Mouse (Mus musculus) T-cell, adult 66 days (primary cell): ENCODE data around the gene Gm21900. TPM values are rescaled to one million over a fixed set of nuclear protein-coding genes. Genes with fewer than 3 reads are reported as not detected.

ENCODE experiments used
- total RNA-seq, 2 experiments: library from RNA; stranded (reverse); gene quantifications; 3 replicates in 1 of 2; 4 replicates in 1 of 2; pipeline ENCODE4 v1.2.4; 2023

Gene Gm21900
- not detected for total RNA-seq

DNA sequence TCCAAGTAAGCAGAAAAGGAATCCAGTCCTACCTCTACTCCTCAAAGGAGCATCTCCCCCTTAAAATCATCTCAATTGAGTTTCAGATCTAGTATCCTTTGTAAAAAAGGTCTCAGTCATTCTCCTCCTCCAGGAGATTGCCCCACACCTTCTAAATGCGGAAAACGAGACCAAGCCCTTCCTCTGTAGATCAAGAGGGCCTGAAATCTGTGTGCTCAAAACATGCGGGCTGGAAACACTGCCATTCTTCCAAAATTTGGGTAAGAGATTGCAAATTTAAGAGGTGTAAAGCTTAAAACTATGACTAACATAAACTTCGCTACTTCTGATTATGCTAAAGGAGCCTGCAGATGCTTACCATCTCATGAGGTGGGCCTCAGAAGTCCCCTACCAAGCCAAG lies at the start of gene Gm21900:
Gm21900 (plus strand) TSS at position 301 of the 400 bp plus-strand sequence.

Other genes starting within 250 kb of the Gm21900 start
- gene Gm28510, start 203.6 kb upstream of the Gm21900 start, total RNA-seq: not detected
- gene Gm20737, start 80.3 kb upstream of the Gm21900 start, total RNA-seq: not detected
- not detected for gene Gm21775, start 62.9 kb upstream of the Gm21900 start, total RNA-seq
- not detected for gene Gm20777, start 136.1 kb downstream of the Gm21900 start, total RNA-seq